Mouse (Mus musculus) liver, embryonic 15.5 days (tissue): ENCODE results near the gene Hap1. TPM values are rescaled to one million over a fixed set of nuclear protein-coding genes. Genes with fewer than 3 reads are reported as not detected.

ENCODE experiments used
- ATAC-seq: fragments of 200-750 bp; cut with Nextera tagmentation; 2 replicates; pipeline ENCODE4 v1.8.0; 2017; ENCODE audit warnings: moderate number of reproducible peaks, mild to moderate bottlenecking, moderate library complexity; ENCODE audit not compliant: insufficient read depth
- H3K27ac ChIP-seq: fragments of 300-500 bp; sonication (generic); replicated peaks from 2 replicates; pipeline ENCODE4 v1.5.1; 2015; ENCODE audit warnings: mild to moderate bottlenecking, inconsistent platforms
- H3K27me3 ChIP-seq: fragments of 300-500 bp; sonication (generic); 2 replicates; pipeline ENCODE4 v1.6.1; 2015; ENCODE audit warnings: mild to moderate bottlenecking, inconsistent platforms
- H3K36me3 ChIP-seq: fragments of 300-500 bp; sonication (generic); replicated peaks from 2 replicates; pipeline ENCODE4 v1.6.1; 2015; ENCODE audit warnings: moderate library complexity, mild to moderate bottlenecking, inconsistent platforms
- H3K4me1 ChIP-seq: fragments of 300-500 bp; sonication (generic); replicated peaks from 2 replicates; pipeline ENCODE4 v1.6.1; 2015; ENCODE audit warnings: inconsistent platforms
- H3K4me2 ChIP-seq: fragments of 300-500 bp; sonication (generic); 2 replicates; pipeline ENCODE4 v1.6.1; 2015; ENCODE audit warnings: moderate library complexity, mild to moderate bottlenecking, inconsistent platforms
- H3K4me3 ChIP-seq: fragments of 300-500 bp; sonication (generic); replicated peaks from 2 replicates; pipeline ENCODE4 v1.5.1; 2015; ENCODE audit warnings: mild to moderate bottlenecking, inconsistent platforms
- H3K9ac ChIP-seq: fragments of 300-500 bp; sonication (generic); 2 replicates; pipeline ENCODE4 v1.6.1; 2015; ENCODE audit warnings: moderate library complexity, mild to moderate bottlenecking, inconsistent platforms
- H3K9me3 ChIP-seq: fragments of 300-500 bp; sonication (generic); replicated peaks from 2 replicates; pipeline ENCODE4 v1.6.1; 2016; ENCODE audit warnings: inconsistent platforms
- WGBS: fragments of 180-500 bp; shearing (Covaris S2); methylation state at CpG from one replicate; pipeline ENCODE4 v1.1.7; 2015; ENCODE audit warnings: mixed read lengths; ENCODE audit not compliant: insufficient replicate concordance; 5-methylcytosine and 5-hydroxymethylcytosine counted together
- polyA plus RNA-seq: library from polyadenylated mRNA; unstranded; fragments of >200 nt; fragmentation: Nextera tagmentation; extraction: Ambion mirVana; gene quantifications from 2 replicates; pipeline ENCODE4 v1.2.1, GENCODE M21; 2015

The Hap1 gene
- polyA plus RNA-seq, 1 experiment from 2014 or later, result 0.45 TPM

GRCm38 (mm10) chr11:100396886-100397599 is 41.1 kb upstream of the Hap1 start:
- Histone ChIP-seq H3K9ac (peak overlapping the region; percentile 50), H3K9me3 (no peaks in the 10 kb centered on the region), H3K27ac (peak overlapping the region; percentile 79), H3K4me3 (peak overlapping the region; percentile 62), H3K27me3 (peaks cover 47% of the 10 kb centered on the region), H3K36me3 (no peaks in the 10 kb centered on the region), H3K4me2 (peak overlapping the region; percentile 71), H3K4me1 (peaks cover 62% of the 10 kb centered on the region)
- peak; percentile 35 for ATAC-seq
- 1% methylated on average over 42 of the region's 42 CpGs for WGBS

- ATAC-seq, result no peak
- Histone ChIP-seq H3K36me3 (no peaks in the 10 kb centered on the region), H3K9ac (no peak overlapping the region), H3K9me3 (no peaks in the 10 kb centered on the region), H3K4me3 (peak overlapping the region; percentile 62), H3K27ac (peak overlapping the region; percentile 79; the same call in 1 of the 2 replicates), H3K4me2 (peak overlapping the region; percentile 71), H3K27me3 (peaks cover 47% of the 10 kb centered on the region), H3K4me1 (peaks cover 65% of the 10 kb centered on the region)
- WGBS, result 23% methylated on average over 17 of the region's 17 CpGs
Observed at GRCm38 (mm10) chr11:100395861-100396631, 40.1 kb upstream of the Hap1 start.

GRCm38 (mm10) chr11:100395200-100395599 is 39.3 kb upstream of the Hap1 start:
- peak overlapping the region; percentile 62 for H3K4me3 ChIP-seq
- H3K9ac ChIP-seq, result no peak overlapping the region
- ATAC-seq, result no peak
- H3K27me3 ChIP-seq, result peaks cover 47% of the 10 kb centered on the region
- peaks cover 74% of the 10 kb centered on the region for H3K4me1 ChIP-seq
- WGBS, result 7% methylated on average over 11 of the region's 11 CpGs
- H3K27ac ChIP-seq, result no peak overlapping the region
- H3K9me3 ChIP-seq, result no peaks in the 10 kb centered on the region
- H3K4me2 ChIP-seq, result peak overlapping the region; percentile 71
- H3K36me3 ChIP-seq, result no peaks in the 10 kb centered on the region

- ATAC-seq, result no peak
- Histone ChIP-seq H3K4me2 (peak overlapping the region; percentile 71), H3K9ac (no peak overlapping the region), H3K36me3 (no peaks in the 10 kb centered on the region), H3K9me3 (no peaks in the 10 kb centered on the region), H3K4me3 (no peak overlapping the region), H3K27me3 (peaks cover 47% of the 10 kb centered on the region), H3K27ac (no peak overlapping the region), H3K4me1 (peaks cover 80% of the 10 kb centered on the region)
- 37% methylated on average over 5 of the region's 5 CpGs for WGBS
Observed at GRCm38 (mm10) chr11:100394353-100395074, 38.6 kb upstream of the Hap1 start.

- peaks cover 87% of the 10 kb centered on the region for H3K4me1 ChIP-seq
Observed at GRCm38 (mm10) chr11:100393733-100394132, 37.8 kb upstream of the Hap1 start.

GRCm38 (mm10) chr11:100392958-100393357 is 37.0 kb upstream of the Hap1 start:
- Histone ChIP-seq H3K36me3 (no peaks in the 10 kb centered on the region), H3K27ac (no peak overlapping the region), H3K4me2 (no peak overlapping the region), H3K4me3 (no peak overlapping the region), H3K9me3 (no peaks in the 10 kb centered on the region), H3K4me1 (peaks cover 92% of the 10 kb centered on the region), H3K27me3 (peaks cover 47% of the 10 kb centered on the region), H3K9ac (no peak overlapping the region)
- WGBS, result 52% methylated on average over 5 of the region's 5 CpGs
- ATAC-seq, result no peak

More at GRCm38 (mm10) chr11:100393733-100394132, 37.8 kb upstream of the Hap1 start:
- no peaks in the 10 kb centered on the region for H3K36me3 ChIP-seq
- ATAC-seq, result no peak
- peaks cover 47% of the 10 kb centered on the region for H3K27me3 ChIP-seq
- H3K27ac ChIP-seq, result no peak overlapping the region
- H3K9me3 ChIP-seq, result no peaks in the 10 kb centered on the region
- H3K9ac ChIP-seq, result no peak overlapping the region
- no peak overlapping the region for H3K4me3 ChIP-seq
- 37% methylated on average over 7 of the region's 7 CpGs for WGBS
- H3K4me2 ChIP-seq, result no peak overlapping the region

- no peak overlapping the region for H3K9ac ChIP-seq
- H3K27ac ChIP-seq, result no peak overlapping the region
- no peaks in the 10 kb centered on the region for H3K36me3 ChIP-seq
- H3K4me1 ChIP-seq, result peaks cover 87% of the 10 kb centered on the region
- 78% methylated on average over 7 of the region's 7 CpGs for WGBS
- peaks cover 39% of the 10 kb centered on the region for H3K27me3 ChIP-seq
- ATAC-seq, result no peak
- H3K4me2 ChIP-seq, result no peak overlapping the region
- H3K4me3 ChIP-seq, result no peak overlapping the region
- no peaks in the 10 kb centered on the region for H3K9me3 ChIP-seq
Observed at GRCm38 (mm10) chr11:100391884-100392345, 36.0 kb upstream of the Hap1 start.

- Histone ChIP-seq H3K36me3 (no peaks in the 10 kb centered on the region), H3K9ac (no peak overlapping the region), H3K27me3 (peaks cover 32% of the 10 kb centered on the region), H3K4me2 (no peak overlapping the region), H3K4me3 (no peak overlapping the region), H3K4me1 (peaks cover 82% of the 10 kb centered on the region), H3K27ac (no peak overlapping the region), H3K9me3 (no peaks in the 10 kb centered on the region)
- ATAC-seq, result peak; percentile 65
- 53% methylated on average over 9 of the region's 9 CpGs for WGBS
Observed at GRCm38 (mm10) chr11:100391081-100391883, 35.4 kb upstream of the Hap1 start.

- Histone ChIP-seq H3K9ac (no peak overlapping the region), H3K36me3 (no peaks in the 10 kb centered on the region; the same call in 1 of the 2 replicates), H3K4me2 (no peak overlapping the region), H3K4me3 (no peak overlapping the region), H3K27ac (no peak overlapping the region), H3K27me3 (peaks cover 19% of the 10 kb centered on the region), H3K9me3 (no peaks in the 10 kb centered on the region), H3K4me1 (peaks cover 69% of the 10 kb centered on the region)
- 36% methylated on average over 8 of the region's 8 CpGs for WGBS
- ATAC-seq, result 0 out of 2 replicates have a peak, but pooled peaks have one; percentile 21
Observed at GRCm38 (mm10) chr11:100389931-100390445, 34.1 kb upstream of the Hap1 start.

GRCm38 (mm10) chr11:100388588-100388987 is 32.7 kb upstream of the Hap1 start:
- WGBS, result 49% methylated on average over 6 of the region's 6 CpGs
- H3K4me3 ChIP-seq, result no peak overlapping the region
- H3K9me3 ChIP-seq, result no peaks in the 10 kb centered on the region
- no peak for ATAC-seq
- H3K4me2 ChIP-seq, result no peak overlapping the region
- no peak overlapping the region for H3K9ac ChIP-seq
- H3K27me3 ChIP-seq, result 0 out of 2 replicates have a peak, but pooled peaks cover 5% of the 10 kb centered on the region
- no peaks in the 10 kb centered on the region; the same call in 1 of the 2 replicates for H3K36me3 ChIP-seq
- H3K27ac ChIP-seq, result no peak overlapping the region
- H3K4me1 ChIP-seq, result peaks cover 55% of the 10 kb centered on the region
